Mouse (Mus musculus): ENCODE measurements around the gene Dgkd. TPM values are rescaled to one million over a fixed set of nuclear protein-coding genes. Genes with fewer than 3 reads are reported as not detected.

The Dgkd gene
- polyA plus RNA-seq, 1 experiment, result 32.1 TPM

DNA sequence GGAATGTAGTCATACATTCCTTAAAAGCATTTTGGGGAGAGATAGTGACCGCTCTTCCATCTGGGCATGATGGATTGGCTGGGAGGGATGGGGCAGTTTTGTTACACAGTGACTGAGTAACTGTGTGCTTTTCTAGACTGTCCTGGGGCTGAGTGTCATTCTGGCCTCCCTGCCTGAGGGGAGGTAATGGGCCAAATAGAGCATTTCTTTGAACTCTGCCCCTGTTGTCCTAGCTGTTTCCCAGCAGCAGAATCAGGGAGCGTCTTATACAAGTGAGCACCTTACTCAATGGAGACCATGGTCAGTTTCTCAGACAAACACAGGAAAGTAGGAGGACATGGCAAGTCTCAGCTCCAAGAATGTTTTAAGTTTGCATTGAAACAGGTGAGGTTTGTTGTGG lies 43.8 kb downstream of the Dgkd start:
- DNase-seq, result peak; percentile 78
- no peaks in the 10 kb centered on the region for H3K27me3 ChIP-seq (replicated peaks; ENCODE audit: control insufficient read depth, insufficient read depth, low read length)
- H3K4me1 ChIP-seq (ENCODE audit: control insufficient read depth, insufficient read depth, low read length), result peaks cover 10% of the 10 kb centered on the region; the same call in 1 of the 2 replicates
- no peaks in the 10 kb centered on the region for H3K36me3 ChIP-seq (ENCODE audit: control insufficient read depth, insufficient read depth, low read length)
- H3K27ac ChIP-seq (ENCODE audit: insufficient read depth, low read depth, low read length), result peak overlapping the region; percentile 75; the same call in 1 of the 2 replicates
- H3K4me3 ChIP-seq (ENCODE audit: insufficient read depth, low read depth, low read length), result no peak overlapping the region
- TF ChIP-seq CTCF (conservative IDR thresholded peaks at IDR 0.05; ENCODE audit: insufficient read depth, insufficient read length, low read depth, low read length), result no peak
- no peak for TF ChIP-seq POLR2A (IDR thresholded peaks at IDR 0.05; ENCODE audit: low read depth, low read length)
- WGBS, result 52% methylated on average over 2 of the region's 2 CpGs

DNA sequence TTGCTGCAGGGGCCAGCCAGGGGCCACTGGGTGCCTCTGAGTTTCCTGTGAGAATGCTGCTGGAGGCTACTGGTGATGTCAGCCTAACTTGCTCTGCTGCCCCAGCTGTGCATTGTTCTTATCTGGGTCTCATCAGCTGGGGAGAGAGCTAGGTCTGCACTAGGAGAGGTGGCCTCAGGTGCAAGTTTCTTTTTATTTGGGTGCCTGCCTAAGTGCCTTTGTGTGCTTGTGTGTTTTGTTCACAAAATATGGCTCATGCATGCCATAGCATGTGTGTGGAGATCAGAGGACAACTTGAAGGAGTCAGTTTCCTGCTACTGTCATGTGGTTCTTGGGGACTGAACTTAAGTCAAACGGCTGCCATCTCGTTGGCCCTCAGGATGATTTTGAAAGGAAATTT lies 46.6 kb downstream of the Dgkd start:
- Histone ChIP-seq H3K36me3 (ENCODE audit: control insufficient read depth, insufficient read depth, low read length) (no peaks in the 10 kb centered on the region), H3K27ac (ENCODE audit: insufficient read depth, low read depth, low read length) (no peak overlapping the region), H3K4me1 (ENCODE audit: control insufficient read depth, insufficient read depth, low read length) (peaks cover 10% of the 10 kb centered on the region; the same call in 1 of the 2 replicates), H3K4me3 (ENCODE audit: insufficient read depth, low read depth, low read length) (no peak overlapping the region), H3K27me3 (replicated peaks; ENCODE audit: control insufficient read depth, insufficient read depth, low read length) (no peaks in the 10 kb centered on the region)
- TF ChIP-seq POLR2A (IDR thresholded peaks at IDR 0.05; ENCODE audit: low read depth, low read length) (no peak), CTCF (conservative IDR thresholded peaks at IDR 0.05; ENCODE audit: insufficient read depth, insufficient read length, low read depth, low read length) (no peak)
- WGBS, result 51% methylated on average over 2 of the region's 2 CpGs
- no peak for DNase-seq

DNA sequence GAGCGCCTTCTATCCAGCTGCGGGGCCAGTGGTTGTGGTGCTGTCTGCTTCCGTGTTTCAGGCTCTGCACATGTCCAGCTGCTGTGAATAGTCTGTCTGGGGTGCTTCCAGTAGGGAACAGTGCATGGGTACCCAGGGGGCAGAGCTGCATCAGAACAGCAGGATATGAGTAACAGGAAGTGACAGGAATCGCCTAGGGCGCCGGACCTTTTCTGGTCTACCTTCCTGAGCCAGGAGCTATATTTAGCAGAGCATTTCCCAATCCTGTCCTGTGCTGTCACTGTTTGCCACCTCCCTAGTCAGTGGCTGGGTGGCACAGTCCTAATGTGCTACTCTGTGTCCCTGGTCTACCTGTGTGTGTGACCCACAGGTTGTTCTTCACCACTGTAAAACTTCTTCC lies 47.9 kb downstream of the Dgkd start:
- TF ChIP-seq CTCF (conservative IDR thresholded peaks at IDR 0.05; ENCODE audit: insufficient read depth, insufficient read length, low read depth, low read length), result no peak; the same call in 1 of the 2 replicates
- no peak for TF ChIP-seq POLR2A (IDR thresholded peaks at IDR 0.05; ENCODE audit: low read depth, low read length)
- H3K36me3 ChIP-seq (ENCODE audit: control insufficient read depth, insufficient read depth, low read length), result no peaks in the 10 kb centered on the region
- H3K4me3 ChIP-seq (ENCODE audit: insufficient read depth, low read depth, low read length), result no peak overlapping the region
- H3K27ac ChIP-seq (ENCODE audit: insufficient read depth, low read depth, low read length), result no peak overlapping the region
- peak; percentile 79 for DNase-seq
- peaks cover 10% of the 10 kb centered on the region; the same call in 1 of the 2 replicates for H3K4me1 ChIP-seq (ENCODE audit: control insufficient read depth, insufficient read depth, low read length)
- H3K27me3 ChIP-seq (replicated peaks; ENCODE audit: control insufficient read depth, insufficient read depth, low read length), result no peaks in the 10 kb centered on the region
- 60% methylated on average over 6 of the region's 6 CpGs for WGBS

DNA sequence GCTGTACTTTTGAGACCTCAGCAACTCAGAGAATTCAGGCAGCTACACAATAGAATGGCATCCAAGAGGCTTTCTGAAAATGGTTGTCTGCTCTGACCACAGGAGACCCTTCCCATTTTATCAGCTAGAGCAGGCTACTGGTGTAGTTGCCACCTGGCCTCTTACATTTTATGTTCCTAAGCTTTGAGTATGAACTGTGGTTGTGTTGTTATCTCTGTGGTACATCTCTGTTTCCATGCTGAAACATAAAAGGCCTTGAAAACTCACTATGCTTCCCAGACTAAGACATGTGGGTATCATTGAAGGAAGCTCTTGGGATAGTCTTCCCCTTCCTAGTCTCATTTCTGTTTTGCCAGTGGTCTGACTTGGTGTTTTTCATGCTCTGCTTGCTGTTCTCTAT lies 49.1 kb downstream of the Dgkd start:
- TF ChIP-seq POLR2A (IDR thresholded peaks at IDR 0.05; ENCODE audit: low read depth, low read length) (no peak), CTCF (conservative IDR thresholded peaks at IDR 0.05; ENCODE audit: insufficient read depth, insufficient read length, low read depth, low read length) (no peak)
- Histone ChIP-seq H3K27ac (ENCODE audit: insufficient read depth, low read depth, low read length) (no peak overlapping the region), H3K4me1 (ENCODE audit: control insufficient read depth, insufficient read depth, low read length) (peaks cover 6% of the 10 kb centered on the region; the same call in 1 of the 2 replicates), H3K36me3 (ENCODE audit: control insufficient read depth, insufficient read depth, low read length) (no peaks in the 10 kb centered on the region), H3K27me3 (replicated peaks; ENCODE audit: control insufficient read depth, insufficient read depth, low read length) (no peaks in the 10 kb centered on the region), H3K4me3 (ENCODE audit: insufficient read depth, low read depth, low read length) (no peak overlapping the region)
- DNase-seq, result no peak

DNA sequence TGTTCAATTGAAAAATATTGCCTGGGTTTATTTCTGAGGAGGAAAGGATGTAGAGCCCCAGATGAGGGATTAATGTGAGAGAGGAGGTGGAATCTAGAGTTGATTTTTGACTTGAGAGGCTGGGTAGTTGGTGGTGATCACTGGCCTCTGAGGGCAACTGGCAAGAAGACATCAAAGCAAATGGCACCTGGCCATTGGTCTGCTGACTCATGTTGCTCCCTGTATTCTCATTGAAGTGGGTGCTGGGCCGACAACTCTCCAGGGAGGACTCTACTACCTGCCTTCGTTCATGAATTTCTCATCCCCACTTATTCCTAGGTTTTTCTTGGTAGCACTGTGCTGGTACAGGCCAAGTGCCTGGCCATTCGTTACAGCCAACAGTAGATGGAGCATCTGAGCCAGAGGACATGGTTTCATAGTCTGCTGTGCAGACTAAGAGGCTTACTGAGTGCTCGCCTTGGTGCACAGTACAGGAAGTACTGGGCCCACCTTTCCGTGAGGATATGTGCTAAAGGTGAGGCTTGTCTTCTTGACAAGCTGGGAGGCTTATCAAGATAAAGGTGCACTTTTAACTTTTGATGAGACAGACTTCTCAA lies 53.4 kb downstream of the Dgkd start:
- DNase-seq, result peak; percentile 93
- H3K27ac ChIP-seq (ENCODE audit: insufficient read depth, low read depth, low read length), result peak overlapping the region; percentile 22; the same call in 1 of the 2 replicates
- TF ChIP-seq POLR2A (IDR thresholded peaks at IDR 0.05; ENCODE audit: low read depth, low read length) (no peak), CTCF (conservative IDR thresholded peaks at IDR 0.05; ENCODE audit: insufficient read depth, insufficient read length, low read depth, low read length) (peak; percentile 67)
- peaks cover 25% of the 10 kb centered on the region for H3K4me1 ChIP-seq (ENCODE audit: control insufficient read depth, insufficient read depth, low read length)
- no peaks in the 10 kb centered on the region for H3K27me3 ChIP-seq (replicated peaks; ENCODE audit: control insufficient read depth, insufficient read depth, low read length)
- H3K36me3 ChIP-seq (ENCODE audit: control insufficient read depth, insufficient read depth, low read length), result no peaks in the 10 kb centered on the region; the same call in 1 of the 2 replicates
- WGBS, result 57% methylated on average over 5 of the region's 5 CpGs
- no peak overlapping the region for H3K4me3 ChIP-seq (ENCODE audit: insufficient read depth, low read depth, low read length)

DNA sequence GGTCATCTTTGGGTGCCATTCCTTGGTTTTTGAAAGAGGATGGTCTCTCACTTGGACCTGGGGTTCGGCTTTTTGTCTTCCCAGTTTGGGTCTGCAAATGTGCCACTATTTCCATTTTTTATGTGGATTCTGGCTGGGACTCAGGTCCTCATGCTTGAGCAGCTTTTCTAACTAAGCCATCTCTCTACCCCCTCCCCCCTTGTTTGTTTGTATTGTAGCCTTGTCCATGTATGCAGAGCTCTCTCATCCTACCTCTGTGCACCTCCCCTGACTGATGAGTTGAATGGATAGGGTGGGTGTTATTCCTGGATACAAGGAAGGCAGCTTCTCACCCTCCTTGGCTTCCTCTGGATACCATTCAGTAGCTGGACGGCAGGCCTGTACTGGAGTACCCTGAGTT lies 54.9 kb downstream of the Dgkd start:
- H3K36me3 ChIP-seq (ENCODE audit: control insufficient read depth, insufficient read depth, low read length), result no peaks in the 10 kb centered on the region; the same call in 1 of the 2 replicates
- H3K27ac ChIP-seq (ENCODE audit: insufficient read depth, low read depth, low read length), result peak overlapping the region; percentile 82
- H3K4me3 ChIP-seq (ENCODE audit: insufficient read depth, low read depth, low read length), result no peak overlapping the region
- 57% methylated on average over 2 of the region's 2 CpGs for WGBS
- DNase-seq, result peak; percentile 56
- H3K27me3 ChIP-seq (replicated peaks; ENCODE audit: control insufficient read depth, insufficient read depth, low read length), result no peaks in the 10 kb centered on the region
- TF ChIP-seq CTCF (conservative IDR thresholded peaks at IDR 0.05; ENCODE audit: insufficient read depth, insufficient read length, low read depth, low read length), result no peak
- no peak for TF ChIP-seq POLR2A (IDR thresholded peaks at IDR 0.05; ENCODE audit: low read depth, low read length)
- peaks cover 25% of the 10 kb centered on the region for H3K4me1 ChIP-seq (ENCODE audit: control insufficient read depth, insufficient read depth, low read length)

DNA sequence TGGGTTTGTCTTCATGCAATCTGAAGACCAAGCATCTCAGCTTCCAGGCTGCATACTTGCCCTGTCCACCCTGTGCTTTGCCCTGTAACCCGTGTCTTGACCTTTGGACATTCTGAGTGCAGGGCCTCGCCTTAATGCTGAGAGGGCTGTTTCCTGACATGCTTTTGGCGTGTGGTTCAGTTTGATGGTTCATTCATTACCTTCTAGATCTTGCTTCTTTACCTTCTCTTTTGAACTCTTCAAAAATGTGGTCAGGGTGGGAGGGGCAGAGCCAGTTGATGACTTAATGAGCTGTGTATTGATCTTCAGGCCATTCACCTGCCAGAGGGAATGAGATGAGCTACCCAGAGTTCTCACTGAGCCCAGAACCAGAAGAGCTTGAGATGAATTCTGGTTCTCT lies 55.6 kb downstream of the Dgkd start:
- Histone ChIP-seq H3K27ac (ENCODE audit: insufficient read depth, low read depth, low read length) (peak overlapping the region; percentile 82; the same call in 1 of the 2 replicates), H3K36me3 (ENCODE audit: control insufficient read depth, insufficient read depth, low read length) (no peaks in the 10 kb centered on the region; the same call in 1 of the 2 replicates), H3K27me3 (replicated peaks; ENCODE audit: control insufficient read depth, insufficient read depth, low read length) (no peaks in the 10 kb centered on the region), H3K4me3 (ENCODE audit: insufficient read depth, low read depth, low read length) (no peak overlapping the region), H3K4me1 (ENCODE audit: control insufficient read depth, insufficient read depth, low read length) (peaks cover 25% of the 10 kb centered on the region)
- TF ChIP-seq POLR2A (IDR thresholded peaks at IDR 0.05; ENCODE audit: low read depth, low read length) (no peak), CTCF (conservative IDR thresholded peaks at IDR 0.05; ENCODE audit: insufficient read depth, insufficient read length, low read depth, low read length) (no peak)
- DNase-seq, result peak; percentile 94
- WGBS, result 44% methylated on average over 3 of the region's 3 CpGs
